Mouse (Mus musculus) stomach, embryonic 16.5 days (tissue): ENCODE measurements around the gene Stx11. TPM values are rescaled to one million over a fixed set of nuclear protein-coding genes. Genes with fewer than 3 reads are reported as not detected.

Source experiments
- ATAC-seq: fragments of 200-750 bp; cut with Nextera tagmentation; 2 replicates; pipeline ENCODE4 v1.8.0; 2017; ENCODE audit warnings: moderate number of reproducible peaks, moderate TSS enrichment; ENCODE audit not compliant: insufficient read depth, low FRiP score
- H3K27ac ChIP-seq: fragments of 300-500 bp; sonication (generic); 2 replicates; pipeline ENCODE4 v1.5.1; 2014; ENCODE audit warnings: low read length
- H3K27me3 ChIP-seq: fragments of 300-500 bp; sonication (generic); 2 replicates; pipeline ENCODE4 v1.6.1; 2014; ENCODE audit warnings: low read length, control low read depth, mixed read lengths; ENCODE audit not compliant: control insufficient read depth, insufficient read depth
- H3K36me3 ChIP-seq: fragments of 300-500 bp; sonication (generic); 2 replicates; pipeline ENCODE4 v1.6.1; 2014; ENCODE audit warnings: low read length; ENCODE audit not compliant: control insufficient read depth, insufficient read depth
- H3K4me1 ChIP-seq: fragments of 300-500 bp; sonication (generic); 2 replicates; pipeline ENCODE4 v1.6.1; 2014; ENCODE audit warnings: low read length, control low read depth, mixed read lengths; ENCODE audit not compliant: control insufficient read depth, insufficient read depth
- H3K4me2 ChIP-seq: fragments of 300-500 bp; sonication (generic); 2 replicates; pipeline ENCODE4 v1.6.1; 2014; ENCODE audit warnings: low read depth, low read length, mixed read lengths
- H3K4me3 ChIP-seq: fragments of 300-500 bp; sonication (generic); replicated peaks from 2 replicates; pipeline ENCODE4 v1.5.1; 2014; ENCODE audit warnings: mild to moderate bottlenecking, low read length
- H3K9ac ChIP-seq: fragments of 300-500 bp; sonication (generic); 2 replicates; pipeline ENCODE4 v1.6.1; 2014; ENCODE audit warnings: low read length
- H3K9me3 ChIP-seq: fragments of 300-500 bp; sonication (generic); replicated peaks from 2 replicates; pipeline ENCODE4 v1.6.1; 2016; ENCODE audit warnings: low read length, control low read depth; ENCODE audit not compliant: control insufficient read depth
- WGBS: fragments of 180-500 bp; shearing (Covaris S2); extraction: QIAGEN DNeasy Blood & Tissue Kit; methylation state at CpG from one replicate; pipeline ENCODE4 v1.1.7; 2014; 5-methylcytosine and 5-hydroxymethylcytosine counted together
- polyA plus RNA-seq: library from polyadenylated mRNA; unstranded; fragments of >200 nt; fragmentation: Nextera tagmentation; extraction: Ambion mirVana; gene quantifications from 2 replicates; pipeline ENCODE4 v1.2.1, GENCODE M21; 2015

Gene Stx11
- polyA plus RNA-seq, 1 experiment from 2014 or later: 9.3 TPM

- no peak overlapping the region for H3K4me3 ChIP-seq
- 82% methylated on average over 13 of the region's 13 CpGs for WGBS
- no peaks in the 10 kb centered on the region for H3K9me3 ChIP-seq
- 0 out of 2 replicates have a peak, but pooled peaks cover 2% of the 10 kb centered on the region for H3K4me1 ChIP-seq
- ATAC-seq: no peak
- no peaks in the 10 kb centered on the region for H3K27me3 ChIP-seq
- H3K27ac ChIP-seq: 0 out of 2 replicates have a peak overlapping the region, but pooled peaks have one; percentile 1
- H3K4me2 ChIP-seq: peak overlapping the region; percentile 37; the same call in 1 of the 2 replicates
- no peaks in the 10 kb centered on the region for H3K36me3 ChIP-seq
- no peak overlapping the region for H3K9ac ChIP-seq
These were observed 52.6 kb downstream of the Stx11 start for GRCm38 (mm10) chr10:12911451-12911850.

- H3K4me3 ChIP-seq: no peak overlapping the region
- no peaks in the 10 kb centered on the region for H3K27me3 ChIP-seq
- H3K36me3 ChIP-seq: no peaks in the 10 kb centered on the region
- no peak overlapping the region for H3K27ac ChIP-seq
- H3K9me3 ChIP-seq: no peaks in the 10 kb centered on the region
- 80% methylated on average over 2 of the region's 2 CpGs for WGBS
- H3K4me1 ChIP-seq: 0 out of 2 replicates have a peak, but pooled peaks cover 2% of the 10 kb centered on the region
- no peak overlapping the region for H3K4me2 ChIP-seq
- no peak for ATAC-seq
- no peak overlapping the region for H3K9ac ChIP-seq
These were observed 54.2 kb downstream of the Stx11 start for GRCm38 (mm10) chr10:12909891-12910290.

GRCm38 (mm10) chr10:12909179-12909578, 54.9 kb downstream of the Stx11 start:
- Histone ChIP-seq H3K27ac (no peak overlapping the region), H3K9ac (no peak overlapping the region), H3K36me3 (no peaks in the 10 kb centered on the region), H3K27me3 (no peaks in the 10 kb centered on the region), H3K4me1 (0 out of 2 replicates have a peak, but pooled peaks cover 2% of the 10 kb centered on the region), H3K9me3 (no peaks in the 10 kb centered on the region), H3K4me3 (no peak overlapping the region), H3K4me2 (no peak overlapping the region)
- WGBS: 67% methylated on average over 1 of the region's 1 CpGs
- ATAC-seq: no peak

GRCm38 (mm10) chr10:12904140-12904528, 60.0 kb downstream of the Stx11 start:
- ATAC-seq: no peak
- H3K9ac ChIP-seq: no peak overlapping the region
- no peaks in the 10 kb centered on the region for H3K27me3 ChIP-seq
- no peaks in the 10 kb centered on the region for H3K9me3 ChIP-seq
- H3K4me3 ChIP-seq: no peak overlapping the region
- H3K36me3 ChIP-seq: no peaks in the 10 kb centered on the region
- WGBS: 58% methylated on average over 5 of the region's 5 CpGs
- H3K4me2 ChIP-seq: no peak overlapping the region
- H3K27ac ChIP-seq: no peak overlapping the region
- no peaks in the 10 kb centered on the region for H3K4me1 ChIP-seq

GRCm38 (mm10) chr10:12903440-12904139, 60.5 kb downstream of the Stx11 start:
- no peak overlapping the region for H3K9ac ChIP-seq
- H3K4me3 ChIP-seq: no peak overlapping the region
- no peak overlapping the region for H3K4me2 ChIP-seq
- WGBS: 85% methylated on average over 5 of the region's 5 CpGs
- no peaks in the 10 kb centered on the region for H3K27me3 ChIP-seq
- H3K27ac ChIP-seq: no peak overlapping the region
- H3K9me3 ChIP-seq: no peaks in the 10 kb centered on the region
- H3K36me3 ChIP-seq: no peaks in the 10 kb centered on the region
- no peak for ATAC-seq
- no peaks in the 10 kb centered on the region for H3K4me1 ChIP-seq

GRCm38 (mm10) chr10:12899901-12900300, 64.2 kb downstream of the Stx11 start:
- Histone ChIP-seq H3K9me3 (no peaks in the 10 kb centered on the region), H3K27ac (no peak overlapping the region), H3K4me3 (no peak overlapping the region), H3K36me3 (no peaks in the 10 kb centered on the region), H3K4me2 (no peak overlapping the region), H3K9ac (no peak overlapping the region), H3K4me1 (no peaks in the 10 kb centered on the region), H3K27me3 (no peaks in the 10 kb centered on the region)
- WGBS: 91% methylated on average over 5 of the region's 5 CpGs
- ATAC-seq: no peak

GRCm38 (mm10) chr10:12893339-12893738, 70.8 kb downstream of the Stx11 start:
- Histone ChIP-seq H3K9ac (no peak overlapping the region), H3K27ac (peak overlapping the region; percentile 76), H3K4me2 (no peak overlapping the region), H3K9me3 (no peaks in the 10 kb centered on the region), H3K36me3 (no peaks in the 10 kb centered on the region), H3K27me3 (no peaks in the 10 kb centered on the region), H3K4me1 (no peaks in the 10 kb centered on the region), H3K4me3 (no peak overlapping the region)
- 88% methylated on average over 3 of the region's 3 CpGs for WGBS
- no peak for ATAC-seq

GRCm38 (mm10) chr10:12888373-12888772, 75.7 kb downstream of the Stx11 start:
- no peak for ATAC-seq
- no peak overlapping the region for H3K4me2 ChIP-seq
- no peak overlapping the region for H3K4me3 ChIP-seq
- no peaks in the 10 kb centered on the region for H3K27me3 ChIP-seq
- no peaks in the 10 kb centered on the region for H3K4me1 ChIP-seq
- H3K36me3 ChIP-seq: no peaks in the 10 kb centered on the region
- 61% methylated on average over 13 of the region's 13 CpGs for WGBS
- no peaks in the 10 kb centered on the region for H3K9me3 ChIP-seq
- H3K9ac ChIP-seq: no peak overlapping the region
- no peak overlapping the region for H3K27ac ChIP-seq
